Mouse (Mus musculus) adrenal gland, adult 2 months (tissue): ENCODE results near the gene Zbed6. TPM values are rescaled to one million over a fixed set of nuclear protein-coding genes. Genes with fewer than 3 reads are reported as not detected.
"Not testable (repeated sequence)": the region's sequence is repeated elsewhere in the genome, so short reads cannot be mapped to it uniquely, and the experiment has no call there.

Experiments used
- DNase-seq: peaks from one replicate; pipeline ENCODE4 v3.0.0; 2021
- long read RNA-seq: library from polyadenylated mRNA; stranded (forward); transcript quantifications from one replicate; pipeline ENCODE4 v2.0.0, GENCODE M21; 2021
- polyA plus RNA-seq: library from polyadenylated mRNA; depleted of rRNA; stranded (reverse); fragments of >200 nt; gene quantifications from 2 replicates; pipeline ENCODE4 v1.2.3, GENCODE M21; 2012; rRNA removed
- total RNA-seq, 2 experiments: library from RNA; stranded (reverse); gene quantifications; 2 replicates each; pipeline ENCODE4 v1.2.3; 2021

Zbed6 gene
- total RNA-seq (10 to 100 TPM in 1 of 2 experiments, 1 to 10 TPM in 1; 8.7 to 10.3 TPM), polyA plus RNA-seq (not detected in 2 replicates)
- long read RNA-seq, result 0 reads

GRCm38 (mm10) chr1:133660466-133661202 lies at the start of gene Zbed6:
TSS of gene Zbed6 (minus strand) at chr1:133660885.
- DNase-seq, result peak; percentile 81

GRCm38 (mm10) chr1:133709292-133709691 lies 48.6 kb upstream of the Zbed6 start:
- no peak for DNase-seq

- DNase-seq, result not testable (repeated sequence)
These were observed 41.1 kb upstream of the Zbed6 start for GRCm38 (mm10) chr1:133701824-133702223.

- no peak for DNase-seq
These were observed 37.4 kb upstream of the Zbed6 start for GRCm38 (mm10) chr1:133697935-133698620.

- DNase-seq, result peak; percentile 19
These were observed 35.2 kb upstream of the Zbed6 start for GRCm38 (mm10) chr1:133695901-133696300.

- peak; percentile 9 for DNase-seq
These were observed 34.2 kb upstream of the Zbed6 start for GRCm38 (mm10) chr1:133694876-133695275.

- DNase-seq, result no peak
These were observed 33.6 kb upstream of the Zbed6 start for GRCm38 (mm10) chr1:133694301-133694700.

- no peak for DNase-seq
These were observed 32.9 kb upstream of the Zbed6 start for GRCm38 (mm10) chr1:133693536-133694114.

- no peak for DNase-seq
These were observed 31.5 kb upstream of the Zbed6 start for GRCm38 (mm10) chr1:133692195-133692594.

- no peak for DNase-seq
These were observed 30.4 kb upstream of the Zbed6 start for GRCm38 (mm10) chr1:133691046-133691445.

- no peak for DNase-seq
These were observed 29.2 kb upstream of the Zbed6 start, which contains the start of gene Lax1 for GRCm38 (mm10) chr1:133689897-133690296. TSS of gene Lax1 (minus strand) at chr1:133690108.

GRCm38 (mm10) chr1:133688301-133688700 lies 27.6 kb upstream of the Zbed6 start:
- no peak for DNase-seq

GRCm38 (mm10) chr1:133685749-133686519 lies 25.2 kb upstream of the Zbed6 start:
- peak; percentile 75 for DNase-seq

GRCm38 (mm10) chr1:133671801-133672200 lies 11.1 kb upstream of the Zbed6 start:
- DNase-seq, result no peak

- no peak for DNase-seq
These were observed 10.6 kb upstream of the Zbed6 start for GRCm38 (mm10) chr1:133671266-133671665.

- no peak for DNase-seq
These were observed 10.1 kb upstream of the Zbed6 start for GRCm38 (mm10) chr1:133670776-133671175.

- no peak for DNase-seq
These were observed 9.5 kb upstream of the Zbed6 start for GRCm38 (mm10) chr1:133670190-133670589.

GRCm38 (mm10) chr1:133668618-133669017 lies 7.9 kb upstream of the Zbed6 start:
- DNase-seq, result no peak

GRCm38 (mm10) chr1:133667721-133668120 lies 7.0 kb upstream of the Zbed6 start:
- DNase-seq, result no peak

GRCm38 (mm10) chr1:133665713-133666112 lies 5.0 kb upstream of the Zbed6 start:
- not testable (repeated sequence) for DNase-seq

- DNase-seq, result no peak
These were observed 3.7 kb upstream of the Zbed6 start for GRCm38 (mm10) chr1:133664203-133664970.
